Mouse (Mus musculus) 3134 (cell line): ENCODE data around the gene Dgcr2.

ENCODE experiments used
- DNase-seq: peaks from one replicate; pipeline ENCODE4 v3.0.0-alpha.2; 2011; ENCODE audit warnings: low spot score; ENCODE audit not compliant: insufficient read length; ENCODE audit errors: extremely low read depth

Gene Dgcr2

DNA sequence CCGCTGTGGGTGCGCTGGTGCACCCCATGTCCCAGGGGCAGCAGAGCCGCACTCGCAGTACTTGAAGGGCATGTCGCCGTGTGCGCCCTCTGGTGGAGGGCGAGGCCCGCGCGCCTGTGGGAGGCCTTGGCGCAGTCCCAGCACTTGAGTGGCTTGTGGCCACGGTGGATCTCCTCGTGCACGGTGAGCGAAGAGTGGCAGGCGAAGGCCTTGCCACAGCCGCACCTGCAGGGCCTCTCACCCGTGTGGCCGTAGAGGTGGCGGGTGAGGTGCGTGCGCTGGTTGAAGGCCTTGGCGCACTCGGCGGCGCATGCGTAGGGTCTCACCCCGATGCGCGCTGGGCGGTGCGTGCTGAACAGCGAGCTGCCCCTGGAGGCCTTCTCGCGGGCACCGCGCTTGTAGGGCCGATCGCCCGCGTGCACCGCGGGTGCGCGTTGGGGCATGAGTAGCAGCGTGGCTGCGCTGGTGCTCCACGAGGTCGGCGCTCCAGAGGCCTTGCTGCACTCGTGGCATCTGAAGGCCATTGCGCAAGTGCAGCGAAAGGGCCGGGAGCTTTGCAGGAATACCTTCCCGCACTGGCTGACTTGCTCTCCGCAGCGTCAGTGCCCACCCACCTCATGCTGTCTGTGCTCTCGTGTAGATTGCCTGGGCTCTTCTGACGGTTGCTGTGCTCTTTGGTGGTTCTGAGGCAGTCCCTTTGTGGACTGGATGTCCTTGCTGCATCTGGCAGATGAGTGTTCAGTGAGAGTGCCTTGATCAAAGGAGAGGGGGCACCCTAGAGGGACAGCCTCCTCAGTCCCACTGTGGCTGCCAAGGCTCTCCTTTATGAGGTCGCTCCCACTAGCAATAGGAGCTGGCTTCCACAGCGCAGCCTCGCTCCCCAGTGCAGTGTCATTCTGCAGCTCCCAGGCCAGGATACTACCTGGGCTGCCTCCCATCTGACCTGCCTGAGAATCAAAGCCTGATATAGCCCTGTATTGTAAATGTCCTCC, 82.7 kb downstream of the Dgcr2 start:
- DNase-seq = peak; percentile 71

DNA sequence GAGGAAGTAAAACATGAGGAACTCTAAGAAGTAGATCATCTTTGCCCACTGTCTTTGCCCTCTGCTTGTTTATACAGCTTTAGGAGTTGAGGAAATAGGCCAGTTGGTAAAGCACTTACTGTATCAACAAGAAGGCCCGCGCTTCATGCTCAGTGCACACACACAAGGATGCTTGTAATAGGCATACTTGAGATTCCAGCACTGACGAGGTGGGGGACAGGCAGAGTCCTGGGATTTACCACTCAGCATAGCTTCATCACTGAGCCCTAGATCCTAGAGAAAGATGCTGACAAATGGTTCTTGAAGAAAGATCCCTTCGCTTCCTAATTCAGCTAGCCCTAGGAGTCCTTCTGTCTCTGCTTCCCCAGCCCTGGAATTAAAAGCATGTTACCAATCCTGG, 85.2 kb downstream of the Dgcr2 start:
- no peak for DNase-seq

DNA sequence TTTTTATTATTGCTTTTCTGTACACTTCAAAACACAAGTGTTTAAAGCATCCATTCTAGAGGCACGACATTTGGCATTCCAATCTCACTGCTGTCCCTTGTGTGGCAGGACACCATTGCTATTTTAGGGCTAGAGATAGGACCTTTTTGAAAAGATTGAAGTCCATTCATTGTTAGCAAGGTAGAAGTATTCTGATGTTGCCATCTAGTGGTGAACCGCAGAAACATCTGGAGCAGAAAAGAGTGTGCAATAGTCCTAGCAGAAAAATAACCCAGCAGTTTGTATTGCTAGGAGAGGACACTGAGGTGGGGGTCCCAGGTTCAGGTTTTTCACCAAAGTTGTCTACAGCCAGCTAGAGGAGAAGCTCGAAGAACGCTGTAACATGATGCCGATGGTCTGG, 86.2 kb downstream of the Dgcr2 start:
- DNase-seq = no peak

DNA sequence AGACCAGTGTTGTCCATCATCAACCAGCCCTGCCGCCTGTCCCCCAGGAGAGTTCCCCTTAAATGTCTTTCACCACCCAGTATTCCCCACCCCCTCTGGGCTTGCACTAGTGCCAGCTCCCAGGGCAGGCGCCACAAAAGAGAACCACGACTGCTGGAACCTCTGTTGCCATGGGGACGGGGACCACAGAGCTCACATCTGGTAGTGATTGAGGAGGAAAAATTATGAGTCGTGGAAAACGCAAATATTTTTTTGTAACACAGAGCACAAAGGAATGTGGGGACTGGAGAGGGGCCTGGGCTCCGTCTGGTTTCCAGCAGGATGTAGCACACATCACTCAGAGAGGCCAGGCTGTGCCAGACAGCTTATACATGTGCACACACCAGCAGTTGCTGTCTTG, 88.7 kb downstream of the Dgcr2 start:
- DNase-seq = peak; percentile 92

DNA sequence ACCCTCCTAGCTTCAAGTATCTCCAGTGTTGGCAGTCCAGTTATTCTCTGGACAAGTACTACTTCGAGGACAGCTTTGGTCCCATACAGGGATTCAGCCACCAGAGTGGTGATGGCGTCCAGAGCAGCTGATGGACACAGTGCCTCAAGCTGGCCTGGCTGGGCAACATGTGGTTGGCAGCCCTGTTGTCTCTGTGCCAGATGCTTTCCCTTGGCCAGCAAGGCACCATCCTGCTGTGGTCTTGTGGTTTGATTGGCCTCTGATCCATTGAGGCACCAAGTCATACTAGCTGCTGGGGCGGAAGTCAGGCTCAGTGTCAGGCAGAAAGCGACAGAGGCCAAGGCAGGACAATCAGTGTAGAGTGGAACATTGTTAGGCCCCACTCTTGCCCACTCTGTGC, 89.2 kb downstream of the Dgcr2 start:
- DNase-seq = peak; percentile 90

DNA sequence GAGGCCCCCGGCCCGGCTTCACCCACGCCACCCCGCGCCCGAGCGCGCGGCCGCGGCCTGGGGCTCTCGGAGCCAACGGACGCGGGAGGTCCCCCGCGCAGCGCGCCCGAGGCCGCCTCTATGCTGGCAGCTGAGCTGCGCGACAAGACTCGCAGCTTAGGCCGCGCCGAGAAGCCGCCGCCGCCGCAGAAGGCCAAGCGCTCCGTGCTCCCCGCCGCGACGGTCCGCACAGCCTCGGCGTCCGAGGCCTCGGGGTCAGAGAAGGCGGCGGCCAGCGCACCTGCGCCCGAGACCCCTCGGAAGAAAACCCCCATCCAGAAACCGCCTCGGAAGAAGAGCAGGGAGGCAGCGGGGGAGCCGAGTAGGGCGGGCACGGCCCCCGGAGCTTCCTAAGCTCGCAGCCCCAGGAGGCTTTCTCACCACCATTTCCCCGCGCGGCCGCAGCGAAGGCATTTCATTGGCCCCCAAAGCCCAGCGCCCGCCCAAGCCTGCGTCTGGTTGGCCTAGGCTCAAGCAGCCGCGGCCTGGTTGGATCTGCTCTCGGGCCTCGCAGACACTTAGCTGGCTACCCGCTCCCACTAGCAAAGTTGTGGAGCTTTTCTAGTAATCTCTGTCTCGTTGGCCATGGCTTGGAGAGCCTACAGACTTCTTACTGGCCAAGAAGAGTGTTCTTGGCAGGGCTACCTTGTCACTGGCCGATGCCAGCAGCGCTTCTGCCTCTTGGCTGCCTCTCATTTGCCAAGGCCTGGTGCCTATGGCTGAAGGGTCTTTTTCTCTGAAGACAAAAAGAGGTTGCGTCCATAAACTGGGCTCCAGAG, 91.0 kb downstream of the Dgcr2 start:
- DNase-seq = no peak

DNA sequence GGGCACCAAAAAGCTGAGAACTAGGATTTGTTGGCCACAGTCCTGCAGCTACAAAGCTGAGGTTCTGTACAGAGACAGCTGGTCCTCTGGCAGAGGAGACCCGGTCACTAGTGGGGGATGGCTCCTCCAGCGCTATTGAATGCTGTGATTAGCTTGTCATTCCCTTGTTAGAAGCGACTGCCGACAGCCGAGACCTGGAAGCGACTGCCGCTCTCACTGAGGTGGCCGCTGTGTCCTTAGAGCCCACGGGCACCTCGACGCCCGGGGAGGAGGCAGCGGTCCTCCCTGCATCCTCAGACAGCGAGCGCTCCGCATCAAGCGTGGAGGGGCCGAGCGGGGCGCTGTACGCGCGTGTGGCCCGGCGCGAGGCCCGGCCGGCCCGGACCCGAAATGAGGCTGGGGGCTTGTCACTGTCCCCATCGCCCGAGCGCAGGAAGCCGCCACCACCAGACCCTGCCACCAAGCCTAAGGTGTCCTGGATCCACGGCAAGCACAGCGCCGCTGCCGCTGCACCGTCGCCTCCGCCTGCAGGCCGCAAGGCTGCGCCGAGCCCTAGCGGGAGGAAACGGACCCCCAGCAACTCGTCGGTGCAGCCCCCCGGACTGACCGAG, 91.7 kb downstream of the Dgcr2 start:
- no peak for DNase-seq

DNA sequence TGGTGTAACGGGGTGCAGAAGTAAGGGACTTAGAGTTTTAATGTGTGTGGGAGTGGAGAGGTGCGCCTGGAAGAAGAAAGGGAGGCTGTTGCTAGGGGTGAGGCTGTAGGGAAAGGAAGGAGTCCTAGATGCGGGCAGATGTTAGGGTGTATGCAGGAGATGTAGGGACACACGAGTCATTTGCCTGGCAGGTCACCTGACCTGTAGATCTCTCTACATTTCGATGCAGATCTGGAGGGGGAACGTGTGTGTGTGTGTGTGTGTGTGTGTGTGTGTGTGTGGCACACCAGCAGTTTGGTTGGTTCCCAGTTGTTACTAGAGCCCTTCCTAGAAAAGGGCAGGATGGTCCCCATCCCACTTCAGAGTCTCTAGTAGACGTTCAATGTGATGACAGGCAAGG, 93.4 kb downstream of the Dgcr2 start:
- DNase-seq = no peak

DNA sequence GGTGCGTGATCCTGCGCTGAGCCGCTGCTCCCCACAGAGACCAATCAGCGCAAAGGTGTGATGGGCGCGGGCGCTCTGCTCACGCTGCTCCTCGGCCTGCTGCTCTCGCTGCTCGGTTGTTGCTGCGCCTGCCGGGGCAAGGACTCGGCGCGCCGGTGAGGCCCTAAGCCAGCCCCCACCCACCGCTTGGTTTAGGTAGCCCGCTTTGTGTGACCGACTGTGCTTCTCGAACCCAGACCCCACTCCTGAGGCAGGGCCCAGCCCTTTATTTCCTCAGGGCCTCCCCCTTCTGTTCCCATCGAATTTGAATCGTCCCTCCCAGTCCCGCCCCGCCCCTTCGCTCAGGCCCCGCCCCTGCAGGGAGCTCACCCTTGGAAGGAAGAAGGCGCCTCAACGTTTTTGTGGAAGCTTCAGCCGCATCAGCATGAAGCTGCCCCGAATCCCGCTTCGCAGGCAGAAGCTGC, 93.9 kb downstream of the Dgcr2 start:
- no peak for DNase-seq

DNA sequence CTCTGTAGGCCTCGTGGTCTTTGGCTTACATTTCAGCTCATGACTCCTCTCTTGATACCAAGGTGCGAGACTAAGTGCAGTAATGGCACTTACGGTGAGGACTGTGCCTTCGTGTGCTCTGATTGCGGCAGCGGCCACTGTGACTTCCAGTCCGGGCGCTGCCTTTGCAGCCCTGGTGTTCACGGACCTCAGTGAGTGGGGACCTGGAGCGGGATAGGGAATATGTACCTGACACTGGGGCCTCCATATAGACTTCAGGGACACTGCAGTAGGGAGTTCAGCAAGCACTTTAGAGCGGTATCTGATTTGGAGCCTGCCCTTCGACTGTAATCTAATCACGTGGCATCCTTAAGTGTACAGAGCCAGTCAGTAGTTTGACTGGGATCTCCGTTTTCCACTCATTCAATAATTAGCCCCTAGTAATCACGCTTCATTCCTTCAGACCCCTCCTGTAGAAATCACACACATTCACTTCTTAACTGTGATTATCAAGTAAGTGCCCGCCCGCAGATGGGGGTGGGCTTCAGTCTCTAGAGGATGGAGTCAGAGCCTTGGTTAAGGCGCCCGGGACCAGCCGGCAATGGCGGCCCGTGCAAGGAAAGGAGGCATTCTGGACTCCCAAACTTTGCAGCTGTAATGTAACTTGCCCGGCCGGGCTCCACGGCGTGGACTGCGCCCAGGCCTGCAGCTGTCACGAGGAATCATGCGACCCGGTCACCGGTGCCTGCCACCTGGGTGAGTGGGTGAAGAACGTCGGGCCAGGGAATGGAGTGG, 94.5 kb downstream of the Dgcr2 start:
- no peak for DNase-seq

DNA sequence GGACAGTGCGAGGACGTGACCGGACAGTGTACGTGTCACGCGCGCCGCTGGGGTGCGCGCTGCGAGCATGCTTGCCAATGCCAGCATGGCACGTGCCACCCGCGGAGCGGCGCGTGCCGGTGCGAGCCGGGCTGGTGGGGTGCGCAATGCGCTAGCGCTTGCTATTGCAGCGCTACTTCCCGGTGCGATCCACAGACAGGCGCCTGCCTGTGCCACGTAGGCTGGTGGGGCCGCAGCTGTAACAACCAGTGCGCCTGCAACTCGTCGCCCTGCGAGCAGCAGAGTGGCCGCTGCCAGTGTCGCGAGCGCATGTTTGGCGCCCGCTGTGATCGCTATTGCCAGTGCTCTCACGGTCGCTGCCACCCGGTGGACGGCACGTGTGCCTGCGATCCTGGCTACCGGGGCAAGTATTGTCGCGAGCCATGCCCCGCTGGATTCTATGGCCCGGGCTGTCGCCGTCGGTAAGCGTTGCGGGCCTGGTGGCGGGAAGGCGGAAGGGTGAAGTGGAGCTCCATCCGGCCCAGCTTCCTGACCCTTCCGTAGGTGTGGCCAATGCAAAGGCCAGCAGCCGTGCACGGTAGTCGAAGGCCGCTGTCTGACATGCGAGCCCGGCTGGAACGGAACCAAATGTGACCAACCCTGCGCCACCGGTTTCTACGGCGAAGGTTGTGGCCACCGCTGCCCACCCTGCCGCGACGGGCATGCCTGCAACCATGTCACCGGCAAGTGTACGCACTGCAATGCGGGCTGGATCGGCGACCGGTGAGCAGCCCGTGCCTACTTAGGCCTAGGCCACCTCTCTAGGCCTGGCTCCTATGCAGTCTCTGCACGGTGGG, 95.3 kb downstream of the Dgcr2 start:
- no peak for DNase-seq

DNA sequence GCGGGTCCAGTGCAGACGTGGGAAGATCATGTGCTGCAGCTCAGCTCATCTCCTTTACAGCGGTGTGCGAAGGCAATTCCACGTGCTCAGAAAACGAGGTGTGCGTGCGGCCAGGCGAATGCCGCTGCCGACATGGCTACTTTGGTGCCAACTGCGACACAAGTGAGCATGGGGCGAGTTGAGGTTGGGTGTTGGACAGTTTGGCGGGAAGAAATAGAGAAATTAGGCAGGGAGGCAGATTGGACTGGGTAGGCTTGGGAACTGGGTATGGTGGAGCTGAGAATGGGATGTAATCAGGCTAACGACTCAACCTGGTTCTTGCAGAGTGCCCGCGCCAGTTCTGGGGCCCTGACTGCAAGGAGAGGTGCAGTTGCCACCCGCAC, 95.9 kb downstream of the Dgcr2 start:
- DNase-seq = no peak

DNA sequence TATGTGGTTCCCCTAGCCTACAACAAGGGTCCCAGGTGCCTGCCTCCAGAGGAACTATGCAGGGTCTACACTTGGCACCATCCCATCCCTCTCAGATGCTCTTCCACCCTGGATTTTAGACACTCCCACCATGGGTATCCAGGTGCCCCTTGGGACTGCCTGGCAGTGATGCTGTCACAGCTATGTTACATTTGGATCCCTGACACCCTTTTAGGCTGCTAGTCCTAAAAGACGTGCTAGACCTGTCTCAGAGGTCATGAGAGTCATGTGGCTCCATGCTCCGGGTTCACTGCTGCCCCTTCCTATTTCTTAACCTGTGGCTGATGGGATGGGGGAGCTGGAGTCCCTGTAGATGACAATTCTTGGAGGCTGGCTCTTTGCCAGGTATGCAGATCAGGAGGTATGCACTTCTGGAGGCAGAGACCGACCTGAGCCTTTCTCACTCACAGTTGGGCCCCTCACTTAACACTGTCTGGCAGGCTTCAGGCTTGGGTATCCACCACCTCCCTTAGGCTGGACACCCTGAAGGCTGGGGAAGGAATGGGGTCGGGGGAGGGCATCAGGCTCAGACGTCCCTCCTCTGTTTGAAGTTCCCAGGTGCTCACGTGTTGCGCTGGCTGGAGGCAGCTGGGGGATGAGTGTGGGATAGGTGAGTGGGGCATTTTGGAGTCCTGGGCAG, 96.4 kb downstream of the Dgcr2 start:
- no peak for DNase-seq

DNA sequence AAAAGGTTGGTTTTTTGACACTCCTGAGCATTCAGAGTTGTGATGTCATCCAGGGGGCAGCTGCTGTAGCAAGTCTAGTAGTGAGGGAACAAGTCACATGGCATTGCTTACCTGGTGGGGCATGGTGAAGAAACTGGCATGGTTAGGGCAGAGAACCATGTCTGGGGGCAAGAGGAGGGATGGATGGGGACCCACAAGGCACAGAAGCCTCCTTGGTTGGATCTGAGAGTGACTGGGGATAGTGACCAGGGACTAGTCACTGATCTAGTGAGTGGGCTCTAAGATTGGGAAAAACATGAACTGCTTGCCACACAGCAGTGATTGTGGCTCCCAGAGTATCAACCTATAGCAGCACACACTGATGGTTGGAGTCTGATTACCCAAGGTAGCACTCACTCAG, 98.8 kb downstream of the Dgcr2 start:
- no peak for DNase-seq

DNA sequence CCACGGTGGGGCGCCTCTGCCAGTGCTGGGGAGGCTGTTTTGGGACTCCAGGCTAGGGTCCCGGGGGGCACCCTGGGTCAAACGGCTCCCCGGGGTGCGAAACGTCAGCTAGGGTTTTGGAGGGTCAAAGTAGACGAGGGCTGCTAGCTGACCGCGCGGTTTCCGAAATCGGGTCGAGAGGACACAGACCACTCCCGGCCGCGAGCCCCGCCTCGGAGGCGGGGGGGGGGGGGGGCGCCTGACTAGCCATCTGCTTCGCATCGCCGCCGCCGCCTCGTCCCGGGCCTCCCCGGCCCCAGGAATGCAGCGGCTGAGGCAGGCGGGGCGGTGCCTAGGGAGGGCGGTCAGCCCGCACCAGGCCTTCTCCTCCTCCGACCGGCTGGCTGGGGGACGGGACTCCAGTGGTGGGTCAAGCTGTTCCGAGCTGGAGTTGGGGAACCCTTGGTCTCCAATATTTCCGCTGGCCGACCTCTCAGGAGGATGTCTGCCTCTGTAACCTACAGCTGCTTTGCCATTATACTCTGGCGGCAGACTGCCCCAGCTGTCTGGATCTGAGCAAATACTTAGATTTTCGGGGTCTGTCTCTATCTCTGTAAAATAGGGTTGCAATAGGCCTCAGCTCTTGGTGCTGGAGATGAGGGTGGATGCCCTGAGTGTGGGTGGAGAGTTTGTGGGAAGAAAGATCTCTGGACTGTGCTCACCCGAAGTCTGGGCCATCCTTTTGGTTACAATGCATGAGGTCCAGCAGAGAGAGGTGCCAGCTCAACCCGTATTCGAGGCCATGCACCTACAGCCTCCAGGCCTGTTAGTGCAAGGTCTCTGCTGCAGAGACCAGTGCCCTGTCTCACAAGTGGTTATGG, 99.8 kb downstream of the Dgcr2 start:
- DNase-seq = no peak

DNA sequence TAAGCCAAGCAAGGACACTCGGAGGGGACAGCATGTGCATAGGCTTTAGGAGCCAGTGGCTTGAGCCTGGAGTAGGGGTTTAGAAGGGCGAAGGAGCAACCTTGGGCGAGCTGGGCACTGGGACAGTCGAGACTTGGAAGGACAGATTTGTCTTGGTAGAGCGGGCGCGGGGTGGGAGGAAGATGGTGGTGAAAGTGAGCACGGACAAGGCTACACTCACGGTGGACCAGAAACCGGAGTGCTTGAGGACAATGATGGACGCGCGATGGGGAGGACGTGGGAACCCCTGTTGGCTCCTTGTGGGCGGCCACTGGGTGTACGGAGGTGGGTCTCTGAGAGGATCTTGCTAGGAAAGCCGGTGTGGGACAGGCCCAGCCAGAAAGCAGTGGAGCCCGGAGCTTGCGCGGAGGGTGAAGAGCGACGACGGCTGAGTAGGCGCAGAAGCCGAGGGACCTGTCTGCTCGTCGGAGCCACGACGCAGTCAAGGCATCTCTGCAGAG, 100.5 kb downstream of the Dgcr2 start:
- no peak for DNase-seq

DNA sequence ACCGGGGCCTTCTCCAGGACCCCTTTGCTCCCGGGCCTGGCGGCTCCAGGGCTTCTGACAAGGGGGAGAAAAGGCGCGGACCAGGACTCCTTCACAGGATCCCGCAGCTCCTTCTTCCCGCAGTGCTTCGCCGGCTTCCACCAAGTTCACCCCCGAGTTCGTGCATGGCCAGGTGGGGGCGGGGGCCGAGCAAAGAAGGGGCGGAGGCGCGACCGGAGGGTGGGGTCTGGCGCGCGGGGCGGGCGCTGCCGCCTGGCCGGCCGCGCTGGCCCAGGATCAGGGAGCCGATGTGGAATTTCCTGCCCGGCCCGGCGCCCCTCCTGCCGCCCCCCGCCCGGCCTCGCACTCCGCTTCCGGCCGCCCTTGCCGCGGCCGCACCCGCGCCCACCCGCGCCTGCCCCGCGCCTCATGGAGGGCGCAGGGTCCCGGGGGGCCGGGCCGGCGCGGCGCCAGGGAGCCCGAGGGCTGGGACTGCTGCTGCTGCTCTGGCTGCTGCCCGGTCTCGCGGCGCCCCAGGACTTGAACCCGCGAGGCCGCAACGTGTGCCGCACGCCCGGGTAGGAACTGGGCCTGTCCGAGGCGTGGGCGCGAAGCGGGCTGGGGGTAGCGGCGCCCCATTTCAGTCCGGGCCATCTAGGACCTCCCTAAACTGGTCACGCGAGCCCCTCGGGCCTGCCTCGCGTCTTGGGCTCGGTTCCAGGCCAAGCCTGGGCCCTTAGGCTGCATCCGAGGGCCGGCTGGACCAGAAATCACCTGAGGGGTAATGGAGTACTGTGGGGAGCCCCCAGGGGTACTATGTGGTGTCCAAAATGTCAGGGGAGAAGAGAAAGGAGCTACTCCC, 101.2 kb downstream of the Dgcr2 start, which contains the start of gene Scarf2:
Scarf2 (plus strand) TSS at position 312 of the 841 bp plus-strand sequence.
- DNase-seq = no peak
